Mouse (Mus musculus) heart, postnatal 0 days (tissue): Measurements from ENCODE around the gene Gm28051. TPM values are rescaled to one million over a fixed set of nuclear protein-coding genes. Genes with fewer than 3 reads are reported as not detected.

Experiments used
- ATAC-seq: fragments of 200-750 bp; cut with Nextera tagmentation; 2 replicates; pipeline ENCODE4 v1.8.0; 2017; ENCODE audit warnings: low read depth, moderate number of reproducible peaks, moderate library complexity; ENCODE audit not compliant: insufficient read depth
- DNase-seq: peaks from one replicate; pipeline ENCODE4 v3.0.0-alpha.2; 2016; ENCODE audit warnings: low spot score
- H3K27ac ChIP-seq: fragments of 300-500 bp; sonication (generic); 2 replicates; pipeline ENCODE4 v1.5.1; 2014; ENCODE audit warnings: low read depth, mild to moderate bottlenecking
- H3K27me3 ChIP-seq: fragments of 300-500 bp; sonication (generic); 2 replicates; pipeline ENCODE4 v1.6.1; 2014; ENCODE audit warnings: low read length, mixed read lengths; ENCODE audit not compliant: control insufficient read depth, insufficient read depth
- H3K36me3 ChIP-seq: fragments of 300-500 bp; sonication (generic); replicated peaks from 2 replicates; pipeline ENCODE4 v1.6.1; 2014; ENCODE audit warnings: low read length, mixed read lengths; ENCODE audit not compliant: control insufficient read depth, insufficient read depth
- H3K4me1 ChIP-seq: fragments of 300-500 bp; sonication (generic); 2 replicates; pipeline ENCODE4 v1.6.1; 2014; ENCODE audit warnings: antibody characterized with exemption; ENCODE audit not compliant: control insufficient read depth, insufficient read depth
- H3K4me2 ChIP-seq: fragments of 300-500 bp; sonication (generic); 2 replicates; pipeline ENCODE4 v1.6.1; 2014; ENCODE audit warnings: low read depth, mild to moderate bottlenecking, low read length, moderate library complexity
- H3K4me3 ChIP-seq: fragments of 300-500 bp; sonication (generic); 2 replicates; pipeline ENCODE4 v1.5.1; 2014; ENCODE audit warnings: low read depth, low read length
- H3K9ac ChIP-seq: fragments of 300-500 bp; sonication (generic); replicated peaks from 2 replicates; pipeline ENCODE4 v1.6.1; 2014; ENCODE audit warnings: low read depth, low read length, mixed read lengths
- H3K9me3 ChIP-seq: fragments of 300-500 bp; sonication (generic); replicated peaks from 2 replicates; pipeline ENCODE4 v1.6.1; 2016; ENCODE audit warnings: low read length; ENCODE audit not compliant: control insufficient read depth
- CTCF ChIP-seq: IDR thresholded peaks from 2 replicates; pipeline ENCODE4 v1.5.1; 2016; ENCODE audit warnings: antibody characterized with exemption, control low read depth, low read depth
- EP300 ChIP-seq: IDR thresholded peaks from 2 replicates; pipeline ENCODE4 v1.6.1; 2016; ENCODE audit warnings: antibody characterized with exemption, low read depth
- WGBS: fragments of 180-500 bp; shearing (Covaris S2); extraction: QIAGEN DNeasy Blood & Tissue Kit; methylation state at CpG from one replicate; pipeline ENCODE4 v1.1.7; 2014; 5-methylcytosine and 5-hydroxymethylcytosine counted together
- polyA plus RNA-seq: library from polyadenylated mRNA; unstranded; fragments of >200 nt; fragmentation: Nextera tagmentation; extraction: Ambion mirVana; gene quantifications from 2 replicates; pipeline ENCODE4 v1.2.1, GENCODE M21; 2015
- total RNA-seq: library from RNA; depleted of rRNA; stranded (reverse); fragments of >200 nt; gene quantifications from 2 replicates; pipeline ENCODE4 v1.2.3, GENCODE M21; 2014; ENCODE audit warnings: low replicate concordance

The Gm28051 gene
- total and polyA plus RNA-seq, 2 experiments from 2014 or later, result not detected

GRCm38 (mm10) chr12:102702356-102703110 lies 55.0 kb downstream of the Gm28051 start:
- H3K27me3 ChIP-seq, result 0 out of 2 replicates have a peak, but pooled peaks cover 8% of the 10 kb centered on the region
- H3K36me3 ChIP-seq, result no peaks in the 10 kb centered on the region
- 8% methylated on average over 15 of the region's 15 CpGs for WGBS
- TF ChIP-seq EP300, result no peak
- peak; percentile 65 for TF ChIP-seq CTCF
- ATAC-seq (no peak), DNase-seq (peak; percentile 81)
- H3K4me3 ChIP-seq, result peak overlapping the region; percentile 85
- peaks cover 22% of the 10 kb centered on the region for H3K4me1 ChIP-seq
- peak overlapping the region; percentile 98 for H3K4me2 ChIP-seq
- peak overlapping the region; percentile 54; the same call in 1 of the 2 replicates for H3K27ac ChIP-seq
- H3K9me3 ChIP-seq, result no peaks in the 10 kb centered on the region
- peak overlapping the region; percentile 16; the same call in 1 of the 2 replicates for H3K9ac ChIP-seq

GRCm38 (mm10) chr12:102701691-102702207 lies 55.8 kb downstream of the Gm28051 start:
- Histone ChIP-seq H3K36me3 (no peaks in the 10 kb centered on the region), H3K27me3 (0 out of 2 replicates have a peak, but pooled peaks cover 2% of the 10 kb centered on the region), H3K9me3 (no peaks in the 10 kb centered on the region), H3K9ac (no peak overlapping the region), H3K27ac (no peak overlapping the region), H3K4me1 (peaks cover 22% of the 10 kb centered on the region), H3K4me3 (no peak overlapping the region), H3K4me2 (no peak overlapping the region)
- DNase-seq (no peak), ATAC-seq (no peak)
- 82% methylated on average over 5 of the region's 5 CpGs for WGBS
- no peak for TF ChIP-seq EP300
- TF ChIP-seq CTCF, result no peak

GRCm38 (mm10) chr12:102700453-102700852 lies 57.1 kb downstream of the Gm28051 start:
- Histone ChIP-seq H3K9ac (no peak overlapping the region), H3K4me3 (no peak overlapping the region), H3K9me3 (no peaks in the 10 kb centered on the region), H3K27me3 (no peaks in the 10 kb centered on the region), H3K4me2 (no peak overlapping the region), H3K36me3 (no peaks in the 10 kb centered on the region), H3K4me1 (peaks cover 25% of the 10 kb centered on the region), H3K27ac (no peak overlapping the region)
- no peak for TF ChIP-seq EP300
- no peak for TF ChIP-seq CTCF
- 70% methylated on average over 12 of the region's 12 CpGs for WGBS
- DNase-seq, result no peak
- ATAC-seq, result no peak

- peaks cover 24% of the 10 kb centered on the region for H3K4me1 ChIP-seq
- no peaks in the 10 kb centered on the region for H3K27me3 ChIP-seq
- DNase-seq (no peak), ATAC-seq (no peak)
- no peaks in the 10 kb centered on the region for H3K36me3 ChIP-seq
- no peak overlapping the region for H3K27ac ChIP-seq
- H3K9me3 ChIP-seq, result no peaks in the 10 kb centered on the region
- no peak overlapping the region for H3K9ac ChIP-seq
- WGBS, result 65% methylated on average over 1 of the region's 1 CpGs
- TF ChIP-seq CTCF (no peak), EP300 (no peak)
- H3K4me3 ChIP-seq, result no peak overlapping the region
- H3K4me2 ChIP-seq, result no peak overlapping the region
Measured at GRCm38 (mm10) chr12:102699156-102699555, 58.4 kb downstream of the Gm28051 start.

- TF ChIP-seq EP300 (no peak), CTCF (no peak)
- DNase-seq, result no peak
- 90% methylated on average over 1 of the region's 1 CpGs for WGBS
- no peak overlapping the region for H3K4me3 ChIP-seq
- H3K9me3 ChIP-seq, result no peaks in the 10 kb centered on the region
- no peaks in the 10 kb centered on the region for H3K27me3 ChIP-seq
- no peak overlapping the region for H3K4me2 ChIP-seq
- ATAC-seq, result no peak
- no peak overlapping the region for H3K27ac ChIP-seq
- no peak overlapping the region for H3K9ac ChIP-seq
- H3K4me1 ChIP-seq, result peaks cover 16% of the 10 kb centered on the region
- no peaks in the 10 kb centered on the region for H3K36me3 ChIP-seq
Measured at GRCm38 (mm10) chr12:102698089-102698684, 59.4 kb downstream of the Gm28051 start.
